Mouse (Mus musculus) myocyte (in vitro differentiated cells): Measurements from ENCODE around the gene Selenow.

Source experiments
- CEBPB ChIP-seq: IDR thresholded peaks from 2 replicates; pipeline ENCODE4 v1.6.1; 2011; ENCODE audit warnings: mild to moderate bottlenecking, moderate library complexity; ENCODE audit not compliant: poor library complexity, insufficient read depth, severe bottlenecking
- POLR2A ChIP-seq: IDR thresholded peaks from one replicate; pipeline ENCODE4 v1.6.1; 2011; ENCODE audit warnings: low read depth, mild to moderate bottlenecking, control low read depth, moderate library complexity; ENCODE audit not compliant: insufficient read length
- TCF12 ChIP-seq: IDR thresholded peaks from one replicate; pipeline ENCODE4 v1.6.1; 2011; ENCODE audit warnings: mild to moderate bottlenecking, control low read depth; ENCODE audit not compliant: poor library complexity, insufficient read depth, severe bottlenecking

GRCm38 (mm10) chr7:15950008-15950407 lies 27.8 kb upstream of the Selenow start:
- TF ChIP-seq POLR2A (no peak), CEBPB (no peak), TCF12 (no peak)
